In genomic region chr19:58486686-58487085, GRCm38 (mm10) we compare ENCODE assay signal across 18 mouse cellular contexts. TPM values are rescaled to one million over a fixed set of nuclear protein-coding genes. Genes with fewer than 3 reads are reported as not detected.
"Had no signal": no experiment of that assay in that cellular context is flagged by ENCODE, and none has a peak within 500 bp of the region (broad histone marks: within the 10 kb centered on the region; RNA-seq: fewer than 3 reads in every experiment).

No protein-coding gene starts in this region.

- H3K36me3 ChIP-seq: kidney, embryonic 15.5 days; limb, embryonic 12.5 days; midbrain, embryonic 13.5 days; neural tube, embryonic 15.5 days had no signal

- DNase-seq: kidney, adult 2 months; kidney, postnatal 14 days; lung, adult 2 months; lung, postnatal 14 days; right cerebral cortex, adult 18-20 months; right cerebral cortex, postnatal 25 days; thymus, postnatal 36 days had no signal

- H3K9ac ChIP-seq: kidney, embryonic 15.5 days; limb, embryonic 12.5 days; liver, embryonic 14.5 days; midbrain, embryonic 13.5 days; neural tube, embryonic 15.5 days had no signal

- H3K27ac ChIP-seq: kidney, embryonic 15.5 days; limb, embryonic 12.5 days; liver, embryonic 14.5 days; midbrain, embryonic 13.5 days; neural tube, embryonic 15.5 days had no signal

- H3K4me1 ChIP-seq: midbrain, embryonic 13.5 days; neural tube, embryonic 15.5 days had no signal

- H3K4me3 ChIP-seq: kidney, embryonic 15.5 days; limb, embryonic 12.5 days; midbrain, embryonic 13.5 days; myocyte; neural tube, embryonic 15.5 days had no signal

- H3K9me3 ChIP-seq: kidney, embryonic 15.5 days; midbrain, embryonic 13.5 days; neural tube, embryonic 15.5 days had no signal

- ATAC-seq: midbrain, embryonic 13.5 days had no signal

- H3K4me2 ChIP-seq: kidney, embryonic 15.5 days; limb, embryonic 12.5 days; midbrain, embryonic 13.5 days; neural tube, embryonic 15.5 days had no signal

- H3K27me3 ChIP-seq: kidney, embryonic 15.5 days; midbrain, embryonic 13.5 days; neural tube, embryonic 15.5 days had no signal

RNA-seq across cellular contexts. Expression of gene Ccdc172, which starts 25.1 kb away (rescaled TPM):
- polyA plus RNA-seq: kidney, adult 2 months; kidney, embryonic 15.5 days; large intestine, adult 2 months; limb, embryonic 12.5 days; liver, adult 2 months; liver, embryonic 14.5 days; lung, adult 2 months; midbrain, embryonic 13.5 days; myocyte; neural tube, embryonic 11.5 days; neural tube, embryonic 15.5 days; small intestine, adult 2 months; thymus, postnatal 0 days had no signal
